Mouse (Mus musculus) midbrain, postnatal 0 days (tissue): ENCODE measurements around the gene Cpe. TPM values are rescaled to one million over a fixed set of nuclear protein-coding genes. Genes with fewer than 3 reads are reported as not detected.

Source experiments
- ATAC-seq: fragments of 200-750 bp; cut with Nextera tagmentation; 2 replicates; pipeline ENCODE4 v1.8.0; 2017; ENCODE audit warnings: moderate number of reproducible peaks, mild to moderate bottlenecking, moderate TSS enrichment, moderate library complexity; ENCODE audit not compliant: low FRiP score
- DNase-seq: peaks from one replicate; pipeline ENCODE4 v3.0.0-alpha.2; 2015; ENCODE audit warnings: low spot score
- H3K27ac ChIP-seq: fragments of 300-500 bp; sonication (generic); 2 replicates; pipeline ENCODE4 v1.5.1; 2014; ENCODE audit warnings: low read depth, mild to moderate bottlenecking, low read length, mixed read lengths
- H3K27me3 ChIP-seq: fragments of 300-500 bp; sonication (generic); 2 replicates; pipeline ENCODE4 v1.6.1; 2014; ENCODE audit warnings: low read length, control low read depth, mixed read lengths; ENCODE audit not compliant: insufficient read depth
- H3K36me3 ChIP-seq: fragments of 300-500 bp; sonication (generic); 2 replicates; pipeline ENCODE4 v1.6.1; 2014; ENCODE audit warnings: low read length, control low read depth, mixed read lengths; ENCODE audit not compliant: insufficient read depth
- H3K4me1 ChIP-seq: fragments of 300-500 bp; sonication (generic); 2 replicates; pipeline ENCODE4 v1.6.1; 2014; ENCODE audit warnings: mild to moderate bottlenecking, control low read depth, antibody characterized with exemption, low read length, mixed read lengths; ENCODE audit not compliant: insufficient read depth
- H3K4me2 ChIP-seq: fragments of 300-500 bp; sonication (generic); 2 replicates; pipeline ENCODE4 v1.6.1; 2014; ENCODE audit warnings: low read depth, mild to moderate bottlenecking, low read length, mixed read lengths; ENCODE audit not compliant: poor library complexity, severe bottlenecking
- H3K4me3 ChIP-seq: fragments of 300-500 bp; sonication (generic); 2 replicates; pipeline ENCODE4 v1.5.1; 2014; ENCODE audit warnings: low read depth, mild to moderate bottlenecking, low read length, moderate library complexity
- H3K9ac ChIP-seq: fragments of 300-500 bp; sonication (generic); replicated peaks from 2 replicates; pipeline ENCODE4 v1.6.1; 2014; ENCODE audit warnings: mild to moderate bottlenecking, low read length, moderate library complexity, mixed read lengths; ENCODE audit not compliant: poor library complexity, severe bottlenecking
- H3K9me3 ChIP-seq: fragments of 300-500 bp; sonication (generic); 2 replicates; pipeline ENCODE4 v1.6.1; 2016; ENCODE audit warnings: low read length, control low read depth
- CTCF ChIP-seq: IDR thresholded peaks from 2 replicates; pipeline ENCODE4 v1.5.1; 2016; ENCODE audit warnings: antibody characterized with exemption, mild to moderate bottlenecking
- WGBS: fragments of 180-500 bp; shearing (Covaris S2); extraction: QIAGEN DNeasy Blood & Tissue Kit; methylation state at CpG from one replicate; pipeline ENCODE4 v1.1.7; 2014; 5-methylcytosine and 5-hydroxymethylcytosine counted together
- polyA plus RNA-seq: library from polyadenylated mRNA; unstranded; fragments of >200 nt; fragmentation: Nextera tagmentation; extraction: Ambion mirVana; gene quantifications from 2 replicates; pipeline ENCODE4 v1.2.1, GENCODE M21; 2015
- total RNA-seq: library from RNA; depleted of rRNA; stranded (reverse); fragments of >200 nt; gene quantifications from 2 replicates; pipeline ENCODE4 v1.2.3, GENCODE M21; 2014; rRNA removed

Cpe gene
- total RNA-seq (974 and 976 TPM in 2 replicates), polyA plus RNA-seq (1,518 and 1,519 TPM in 2 replicates)

DNA sequence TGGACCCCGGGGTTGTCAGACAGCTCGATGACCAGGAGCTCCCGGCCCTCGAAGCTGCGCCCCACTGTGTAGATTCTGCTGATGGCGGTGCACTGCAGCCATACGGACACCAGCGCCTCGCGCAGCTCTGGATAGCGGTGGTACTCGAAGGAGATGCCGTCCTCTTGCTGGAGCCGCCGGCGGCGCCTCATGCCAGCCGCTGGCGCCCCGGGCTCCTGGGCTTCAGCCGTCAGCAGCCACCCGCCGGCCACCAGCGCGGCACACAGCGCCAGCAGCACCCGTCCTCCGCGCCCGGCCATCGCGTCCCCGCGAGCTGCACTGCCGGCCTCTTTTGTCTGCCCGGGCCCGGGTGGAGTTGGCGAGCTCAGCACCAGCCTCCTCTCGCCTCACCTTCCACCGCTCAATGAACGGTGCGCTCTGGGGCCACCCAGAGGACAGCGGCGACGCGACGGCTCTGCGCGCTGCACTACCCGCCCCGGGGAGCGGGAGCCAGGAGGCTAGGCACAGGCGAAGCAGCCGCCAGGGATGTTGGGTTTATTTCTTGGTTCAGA, at the start of gene Cpe:
Gene Cpe (minus strand): TSS at position 404 of the 551 bp plus-strand sequence.
- Histone ChIP-seq H3K9ac (peak within 1 kb of the TSS; percentile 96), H3K4me1 (0 out of 2 replicates have a peak, but pooled peaks cover 9% of the 10 kb centered on the region), H3K9me3 (no peaks in the 10 kb centered on the region), H3K27me3 (no peaks in the 10 kb centered on the region), H3K36me3 (no peaks in the 10 kb centered on the region), H3K4me2 (peak within 1 kb of the TSS; percentile 60), H3K4me3 (peak within 1 kb of the TSS; percentile 81), H3K27ac (peak within 1 kb of the TSS; percentile 100)
- ATAC-seq (peak; percentile 96), DNase-seq (peak; percentile 91)
- peak; percentile 83 for TF ChIP-seq CTCF
- WGBS = 1% methylated on average over 50 of the region's 54 CpGs

DNA sequence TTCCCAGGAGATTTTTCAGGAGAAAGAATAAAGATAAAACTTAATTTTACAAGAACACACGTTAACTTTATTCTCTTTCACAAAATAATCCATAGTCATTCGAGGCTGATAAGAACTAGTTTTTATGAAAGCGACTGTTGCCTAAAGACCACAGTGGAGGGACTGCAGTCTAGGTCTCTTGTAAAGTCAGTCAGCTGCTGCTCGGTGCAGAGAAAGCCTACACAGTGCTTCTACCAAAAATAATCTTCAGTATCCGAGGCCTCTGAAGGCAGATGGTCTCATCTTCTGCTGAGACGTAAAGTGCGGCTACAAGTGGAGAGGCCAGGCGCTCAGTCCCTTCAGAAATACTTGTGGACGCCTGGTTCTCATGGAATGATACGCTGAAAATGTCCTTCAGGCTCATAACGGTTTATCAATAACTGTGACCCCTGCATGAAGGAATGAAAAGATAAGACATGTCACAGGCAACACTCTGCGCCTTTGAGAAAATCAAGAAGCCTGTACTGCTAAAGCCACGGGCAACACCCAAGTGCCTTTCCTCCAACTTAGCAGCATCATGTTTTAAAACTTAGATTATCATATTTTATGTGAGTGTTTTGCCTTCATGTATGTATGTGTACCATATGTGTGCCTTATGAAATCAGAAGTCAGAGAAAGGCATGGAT, 47.8 kb upstream of the Cpe start:
- WGBS = 93% methylated on average over 13 of the region's 13 CpGs
- no peak overlapping the region for H3K9ac ChIP-seq
- no peaks in the 10 kb centered on the region for H3K4me1 ChIP-seq
- H3K4me3 ChIP-seq = no peak overlapping the region
- no peak overlapping the region for H3K27ac ChIP-seq
- H3K4me2 ChIP-seq = no peak overlapping the region
- no peak for TF ChIP-seq CTCF
- DNase-seq (no peak), ATAC-seq (no peak)
- H3K9me3 ChIP-seq = no peaks in the 10 kb centered on the region
- H3K27me3 ChIP-seq = no peaks in the 10 kb centered on the region
- H3K36me3 ChIP-seq = no peaks in the 10 kb centered on the region; the same call in 1 of the 2 replicates

DNA sequence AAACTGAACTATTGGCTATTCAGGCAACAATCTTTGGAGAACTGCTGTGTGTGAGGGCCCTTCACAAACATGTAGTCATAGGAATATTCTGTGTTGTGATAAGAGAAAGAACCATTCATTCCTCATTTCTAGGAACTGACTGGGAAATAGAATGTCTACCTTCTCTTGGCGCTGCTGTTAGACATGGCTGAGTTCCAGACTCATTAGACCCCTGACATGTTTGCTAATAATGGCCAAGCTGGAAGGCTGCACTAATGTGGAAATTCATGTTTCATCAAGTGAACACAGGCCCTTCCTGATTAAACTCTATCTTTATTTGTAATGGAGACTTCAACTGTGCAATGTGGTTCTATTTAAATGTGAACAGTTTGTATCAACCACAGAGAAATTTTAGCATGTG, 46.1 kb upstream of the Cpe start:
- 89% methylated on average over 1 of the region's 1 CpGs for WGBS
- Histone ChIP-seq H3K27me3 (no peaks in the 10 kb centered on the region), H3K36me3 (no peaks in the 10 kb centered on the region; the same call in 1 of the 2 replicates), H3K4me2 (no peak overlapping the region), H3K4me1 (no peaks in the 10 kb centered on the region), H3K4me3 (no peak overlapping the region), H3K27ac (no peak overlapping the region), H3K9ac (no peak overlapping the region), H3K9me3 (no peaks in the 10 kb centered on the region)
- no peak for TF ChIP-seq CTCF
- ATAC-seq (no peak), DNase-seq (peak; percentile 33)

DNA sequence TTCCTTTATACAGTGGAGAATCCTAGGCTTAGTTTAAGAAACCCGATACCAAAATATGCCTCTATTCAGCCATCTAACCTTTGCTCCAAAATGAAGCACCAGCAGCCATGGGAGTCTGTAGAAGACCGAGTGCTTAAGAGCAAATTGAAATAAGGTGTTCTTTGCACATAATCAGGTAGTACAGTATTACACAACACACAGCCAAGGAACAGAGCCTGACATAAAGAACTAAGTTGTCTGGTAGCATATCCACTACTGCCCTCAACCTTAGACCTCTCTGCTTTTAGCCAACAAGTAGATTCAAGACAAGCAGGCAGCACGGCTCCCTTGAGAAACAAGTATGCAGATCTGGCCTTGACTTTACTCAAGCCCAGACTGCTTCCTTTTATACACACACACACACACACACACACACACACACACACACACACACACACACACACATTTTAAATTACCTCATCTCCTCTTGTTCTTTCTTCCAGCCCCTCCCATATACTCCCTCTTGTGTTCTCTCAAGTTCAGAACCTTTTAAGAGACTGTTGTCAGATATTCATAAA, 44.0 kb upstream of the Cpe start:
- no peak for TF ChIP-seq CTCF
- no peak overlapping the region for H3K4me2 ChIP-seq
- no peaks in the 10 kb centered on the region for H3K27me3 ChIP-seq
- DNase-seq = no peak
- no peaks in the 10 kb centered on the region for H3K9me3 ChIP-seq
- H3K36me3 ChIP-seq = no peaks in the 10 kb centered on the region
- no peaks in the 10 kb centered on the region for H3K4me1 ChIP-seq
- WGBS = 94% methylated on average over 3 of the region's 3 CpGs
- H3K27ac ChIP-seq = no peak overlapping the region
- H3K9ac ChIP-seq = no peak overlapping the region
- no peak overlapping the region for H3K4me3 ChIP-seq
- no peak for ATAC-seq

DNA sequence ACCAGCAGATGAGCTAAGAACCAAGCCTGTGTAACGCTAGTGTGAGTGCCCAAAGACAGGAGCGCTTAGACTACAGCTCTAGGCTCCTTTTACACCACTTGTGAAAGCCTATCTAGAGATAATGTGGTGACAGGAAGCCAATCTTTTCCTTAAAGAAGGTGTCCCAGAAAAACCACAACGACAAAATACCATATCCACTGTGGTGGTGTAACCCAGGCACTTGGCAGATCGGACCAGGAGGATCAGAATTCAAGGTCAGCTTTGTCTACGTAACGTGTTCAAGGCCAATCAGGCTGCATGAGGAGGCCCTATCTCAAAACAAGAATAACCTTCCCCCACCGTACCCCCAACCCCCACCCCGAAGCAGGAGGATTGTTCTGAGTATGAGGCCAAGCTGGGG, 42.3 kb upstream of the Cpe start:
- Histone ChIP-seq H3K4me3 (no peak overlapping the region), H3K27me3 (no peaks in the 10 kb centered on the region), H3K9ac (no peak overlapping the region), H3K27ac (no peak overlapping the region), H3K4me1 (no peaks in the 10 kb centered on the region; the same call in 1 of the 2 replicates), H3K36me3 (peaks cover 3% of the 10 kb centered on the region; the same call in 1 of the 2 replicates), H3K4me2 (no peak overlapping the region), H3K9me3 (no peaks in the 10 kb centered on the region)
- DNase-seq = no peak
- WGBS = 91% methylated on average over 8 of the region's 8 CpGs
- no peak for TF ChIP-seq CTCF
- ATAC-seq = no peak
